Mouse (Mus musculus): ENCODE results near the gene Rbpj. TPM values are rescaled to one million over a fixed set of nuclear protein-coding genes. Genes with fewer than 3 reads are reported as not detected.
A peak's percentile ranks its signal among the peaks of the same experiment; 100 is the strongest.

Gene Rbpj
- polyA plus RNA-seq, 1 experiment from 2014 or later: 48.7 TPM

DNA sequence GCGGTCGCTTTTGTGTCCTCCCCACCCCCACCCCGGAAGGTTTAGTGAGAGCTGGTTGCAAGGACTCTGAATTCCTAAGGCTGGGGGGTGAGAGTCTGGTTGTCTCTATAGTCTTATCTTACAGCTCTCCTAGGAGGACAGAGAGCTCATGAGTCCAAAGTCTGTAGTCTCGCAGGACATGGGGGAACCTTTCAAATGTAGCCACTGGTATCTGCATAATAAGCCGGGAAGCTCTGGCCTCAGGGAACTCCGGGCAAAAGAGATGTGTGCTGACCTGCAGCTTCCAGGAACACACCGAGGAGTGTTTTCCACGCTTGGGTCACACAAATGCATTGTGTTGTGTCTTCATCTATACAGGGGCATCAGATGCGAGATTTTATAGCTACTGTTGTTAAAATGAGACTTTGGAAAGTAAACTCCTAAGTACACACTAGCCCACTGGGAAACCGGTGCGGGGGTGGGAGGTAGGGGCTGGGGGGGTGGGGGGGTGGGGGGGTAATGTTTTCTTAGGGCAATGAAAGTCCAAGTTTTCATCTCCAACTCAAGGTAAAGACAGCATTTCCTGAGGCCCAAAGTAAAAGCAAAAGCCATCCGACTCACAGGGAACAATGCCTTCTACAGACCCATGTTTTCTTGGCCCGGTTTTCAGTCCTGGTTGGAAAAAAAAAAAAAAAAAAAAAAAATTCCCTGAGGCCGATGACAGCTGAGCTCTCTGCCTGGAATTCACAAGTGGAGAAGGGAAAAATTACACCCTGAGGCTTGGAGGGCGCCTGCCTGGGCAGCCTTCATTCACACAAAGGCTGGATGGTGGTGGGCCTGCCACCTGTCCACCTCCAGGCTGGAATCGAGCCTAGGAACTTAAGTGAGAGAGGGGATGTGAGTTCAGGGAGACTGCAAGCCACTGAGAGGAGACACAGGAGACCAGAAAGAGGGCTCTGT lies 4.5 kb downstream of the Rbpj start:
- 43% methylated on average over 16 of the region's 16 CpGs for WGBS
- Histone ChIP-seq H3K9ac (no peak overlapping the region), H3K9me3 (replicated peaks) (no peaks in the 10 kb centered on the region), H3K4me1 (0 out of 2 replicates have a peak, but pooled peaks cover 4% of the 10 kb centered on the region), H3K4me2 (no peak overlapping the region), H3K4me3 (no peak overlapping the region), H3K36me3 (ENCODE audit: poor library complexity, severe bottlenecking) (no peaks in the 10 kb centered on the region), H3K27ac (no peak overlapping the region), H3K27me3 (0 out of 2 replicates have a peak, but pooled peaks cover 4% of the 10 kb centered on the region)
- peak; percentile 73; the same call in 1 of the 2 replicates for ATAC-seq

DNA sequence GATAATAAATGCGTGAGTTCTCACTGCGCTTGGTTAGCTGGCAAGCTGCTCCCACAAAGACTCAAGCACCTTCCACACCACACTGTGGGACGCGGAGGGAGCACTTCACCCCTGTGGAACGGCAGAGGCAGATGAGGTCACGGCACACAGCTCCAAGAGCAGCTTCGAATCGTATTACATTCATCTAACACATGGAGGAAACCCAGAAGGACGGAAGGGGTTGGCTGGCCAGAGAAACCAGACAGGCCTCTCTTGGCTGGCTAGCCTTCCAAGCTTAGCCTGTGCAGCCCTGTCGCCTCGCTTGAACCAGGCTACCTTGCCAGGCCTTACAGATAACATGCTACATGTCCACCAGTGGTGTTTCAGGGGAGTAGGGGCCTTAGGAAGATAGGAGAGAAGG lies 6.5 kb downstream of the Rbpj start:
- Histone ChIP-seq H3K27ac (no peak overlapping the region), H3K36me3 (ENCODE audit: poor library complexity, severe bottlenecking) (no peaks in the 10 kb centered on the region), H3K9me3 (replicated peaks) (no peaks in the 10 kb centered on the region), H3K4me2 (no peak overlapping the region), H3K27me3 (0 out of 2 replicates have a peak, but pooled peaks cover 4% of the 10 kb centered on the region), H3K9ac (no peak overlapping the region), H3K4me3 (no peak overlapping the region), H3K4me1 (0 out of 2 replicates have a peak, but pooled peaks cover 4% of the 10 kb centered on the region)
- 89% methylated on average over 11 of the region's 11 CpGs for WGBS
- ATAC-seq: no peak

DNA sequence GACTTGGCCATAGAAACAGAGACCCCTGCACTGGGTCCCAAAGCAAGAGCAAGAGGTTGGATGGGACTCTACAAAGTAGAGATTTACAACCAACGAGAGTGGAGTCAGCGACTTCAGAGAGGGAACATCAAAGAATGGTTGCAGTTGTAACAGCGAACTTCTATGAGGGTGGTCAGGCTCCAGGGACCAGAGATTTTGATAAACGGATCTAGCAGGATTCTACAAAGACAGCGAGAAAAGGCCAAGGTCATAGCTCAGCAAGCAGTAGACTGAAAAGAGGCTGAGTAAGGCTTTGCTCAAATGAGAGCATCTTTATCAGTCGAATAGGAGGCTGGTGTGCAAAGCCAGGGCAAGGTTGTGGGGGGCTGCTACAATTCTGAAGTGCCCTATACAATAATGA lies 13.2 kb downstream of the Rbpj start:
- no peaks in the 10 kb centered on the region for H3K27me3 ChIP-seq
- no peaks in the 10 kb centered on the region for H3K4me1 ChIP-seq
- H3K36me3 ChIP-seq (ENCODE audit: poor library complexity, severe bottlenecking): no peaks in the 10 kb centered on the region
- no peak overlapping the region for H3K27ac ChIP-seq
- no peak overlapping the region for H3K4me2 ChIP-seq
- no peak overlapping the region for H3K4me3 ChIP-seq
- no peak for ATAC-seq
- H3K9me3 ChIP-seq (replicated peaks): no peaks in the 10 kb centered on the region
- WGBS: 84% methylated on average over 6 of the region's 6 CpGs
- H3K9ac ChIP-seq: no peak overlapping the region

DNA sequence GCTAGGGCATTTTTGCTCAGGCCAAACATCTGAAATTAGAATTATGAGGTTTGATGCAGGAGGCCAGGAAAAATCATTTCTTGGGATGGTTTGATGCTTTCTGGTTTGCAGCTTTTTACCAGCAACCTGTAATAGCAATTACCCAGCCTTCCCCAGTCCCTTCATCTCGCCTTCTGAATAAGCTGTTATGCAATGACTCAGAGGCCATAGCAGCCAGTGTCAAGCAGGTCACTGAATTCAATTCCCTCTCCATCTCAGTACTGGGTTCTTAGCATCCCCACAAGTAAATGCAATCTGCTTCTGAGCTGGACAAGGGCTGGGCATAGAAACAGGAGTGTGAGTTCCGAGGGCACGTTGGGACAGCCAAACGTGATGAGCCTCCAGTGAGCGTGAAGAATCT lies 13.9 kb downstream of the Rbpj start:
- Histone ChIP-seq H3K36me3 (ENCODE audit: poor library complexity, severe bottlenecking) (no peaks in the 10 kb centered on the region), H3K4me2 (no peak overlapping the region), H3K9ac (no peak overlapping the region), H3K27me3 (no peaks in the 10 kb centered on the region), H3K4me3 (no peak overlapping the region), H3K9me3 (replicated peaks) (no peaks in the 10 kb centered on the region), H3K4me1 (no peaks in the 10 kb centered on the region), H3K27ac (no peak overlapping the region)
- ATAC-seq: no peak
- WGBS: 68% methylated on average over 5 of the region's 5 CpGs

DNA sequence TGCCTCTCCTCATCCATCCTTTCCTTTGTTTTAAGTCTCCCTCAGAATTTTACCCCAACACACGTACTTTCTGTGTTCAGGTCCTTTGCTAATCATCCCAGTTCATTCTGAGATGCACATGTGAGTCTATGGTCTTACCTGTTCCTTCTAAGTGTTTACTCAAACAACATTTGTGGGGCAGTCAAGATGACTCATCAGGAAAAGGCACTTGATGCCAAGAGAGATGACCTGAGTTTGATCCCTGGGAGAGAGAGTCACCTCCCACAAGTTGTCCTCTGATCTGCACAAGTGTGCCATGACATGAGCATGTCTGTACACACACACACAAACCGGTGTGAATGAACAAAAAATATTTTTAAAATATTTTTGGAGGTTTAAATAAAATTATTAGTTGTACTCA lies 15.1 kb downstream of the Rbpj start:
- ATAC-seq: no peak
- 95% methylated on average over 2 of the region's 2 CpGs for WGBS
- H3K4me2 ChIP-seq: no peak overlapping the region
- no peaks in the 10 kb centered on the region for H3K9me3 ChIP-seq (replicated peaks)
- no peak overlapping the region for H3K4me3 ChIP-seq
- H3K27ac ChIP-seq: no peak overlapping the region
- no peaks in the 10 kb centered on the region for H3K27me3 ChIP-seq
- H3K36me3 ChIP-seq (ENCODE audit: poor library complexity, severe bottlenecking): no peaks in the 10 kb centered on the region
- no peaks in the 10 kb centered on the region for H3K4me1 ChIP-seq
- H3K9ac ChIP-seq: no peak overlapping the region

DNA sequence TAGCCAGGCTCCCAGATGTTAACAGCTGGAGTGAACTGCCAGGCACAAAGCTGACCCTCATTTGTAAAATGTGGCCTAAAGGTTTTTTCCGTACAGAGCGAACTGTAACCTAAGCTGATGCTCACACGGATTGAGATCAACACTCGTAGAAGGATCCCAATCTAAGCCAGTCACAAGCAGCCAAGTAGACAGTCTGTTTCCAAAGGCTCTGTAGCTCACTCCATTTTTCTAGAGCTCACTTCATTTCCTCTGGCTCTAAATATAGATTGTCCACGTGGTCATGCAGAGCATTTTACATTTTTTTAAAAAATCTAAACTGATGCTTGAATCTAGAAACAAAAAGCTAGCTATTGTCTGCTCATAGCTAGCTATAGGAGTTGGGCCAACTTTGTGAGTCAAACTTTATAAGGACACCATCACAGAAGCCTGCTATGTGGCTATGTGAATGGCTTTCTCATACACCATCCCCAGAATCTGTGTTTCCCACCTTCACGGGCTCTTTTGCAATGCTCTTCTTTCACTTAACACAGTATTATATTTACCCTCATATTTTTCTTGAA lies 19.2 kb downstream of the Rbpj start:
- H3K4me2 ChIP-seq: no peak overlapping the region
- no peaks in the 10 kb centered on the region for H3K9me3 ChIP-seq (replicated peaks)
- WGBS: 91% methylated on average over 6 of the region's 6 CpGs
- no peak for ATAC-seq
- no peak overlapping the region for H3K4me3 ChIP-seq
- H3K9ac ChIP-seq: no peak overlapping the region
- H3K27me3 ChIP-seq: no peaks in the 10 kb centered on the region
- no peak overlapping the region for H3K27ac ChIP-seq
- H3K4me1 ChIP-seq: peaks cover 5% of the 10 kb centered on the region; the same call in 1 of the 2 replicates
- no peaks in the 10 kb centered on the region for H3K36me3 ChIP-seq (ENCODE audit: poor library complexity, severe bottlenecking)

DNA sequence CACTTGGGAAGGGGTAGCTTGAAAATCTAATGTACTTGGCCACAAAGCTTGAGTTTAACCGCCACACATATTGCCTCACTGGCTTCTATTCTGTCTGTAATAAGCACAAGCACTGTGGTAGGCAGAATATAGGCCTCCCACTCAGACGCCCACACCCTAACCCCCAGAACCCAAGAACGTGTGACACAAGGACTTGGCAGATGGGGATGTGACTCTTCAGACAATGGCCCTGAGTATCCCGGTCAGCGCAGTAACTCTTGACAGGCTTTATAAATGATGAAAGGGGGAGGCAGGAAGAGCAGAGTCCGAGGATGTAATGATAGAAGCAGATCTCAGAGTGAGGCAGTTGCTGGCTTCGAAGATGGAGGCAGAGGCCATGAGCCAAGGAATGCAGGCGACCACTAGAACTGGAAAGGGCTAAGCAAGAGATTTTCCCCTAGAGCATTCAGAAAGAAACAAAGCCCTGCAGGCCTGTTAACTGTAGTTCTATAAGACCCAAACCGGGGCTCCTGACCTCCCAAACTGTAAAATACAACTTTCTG lies 20.1 kb downstream of the Rbpj start:
- 87% methylated on average over 9 of the region's 9 CpGs for WGBS
- H3K4me1 ChIP-seq: peaks cover 5% of the 10 kb centered on the region; the same call in 1 of the 2 replicates
- no peak overlapping the region for H3K27ac ChIP-seq
- H3K4me2 ChIP-seq: no peak overlapping the region
- no peaks in the 10 kb centered on the region for H3K27me3 ChIP-seq
- no peak for ATAC-seq
- no peaks in the 10 kb centered on the region for H3K36me3 ChIP-seq (ENCODE audit: poor library complexity, severe bottlenecking)
- H3K9me3 ChIP-seq (replicated peaks): no peaks in the 10 kb centered on the region
- H3K9ac ChIP-seq: no peak overlapping the region
- no peak overlapping the region for H3K4me3 ChIP-seq

DNA sequence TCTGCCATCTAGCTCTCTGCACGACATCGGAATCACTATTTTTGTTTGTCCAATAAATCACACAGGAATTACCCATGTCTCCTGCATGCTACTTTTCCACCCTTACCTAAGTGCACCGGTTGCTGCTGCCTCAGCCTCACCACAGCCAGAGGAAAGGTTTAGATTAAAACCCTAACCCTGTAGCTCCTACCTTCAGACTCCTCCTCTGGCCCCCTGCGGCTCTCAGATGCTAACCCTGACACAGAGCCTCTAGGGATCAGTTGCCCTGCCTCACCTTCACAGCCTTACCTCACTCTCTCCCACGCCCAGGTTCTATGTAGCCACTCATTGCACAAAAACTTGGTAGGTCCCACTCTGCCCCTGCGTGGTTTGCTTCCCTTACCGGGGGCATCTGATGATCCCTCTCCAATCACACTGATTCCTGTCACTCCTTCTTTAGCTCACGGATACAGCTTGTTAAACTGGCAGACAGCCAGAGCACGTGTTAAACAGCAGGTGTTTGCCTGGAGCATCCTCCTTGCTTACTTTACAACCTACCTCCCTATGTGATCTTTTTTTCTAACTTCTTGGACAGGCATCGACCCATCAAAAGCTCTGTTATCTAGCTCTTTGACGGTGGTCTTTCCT lies 21.1 kb downstream of the Rbpj start:
- Histone ChIP-seq H3K27me3 (no peaks in the 10 kb centered on the region), H3K9ac (no peak overlapping the region), H3K4me2 (no peak overlapping the region), H3K4me3 (no peak overlapping the region), H3K9me3 (replicated peaks) (no peaks in the 10 kb centered on the region), H3K27ac (no peak overlapping the region), H3K4me1 (peaks cover 5% of the 10 kb centered on the region; the same call in 1 of the 2 replicates), H3K36me3 (ENCODE audit: poor library complexity, severe bottlenecking) (no peaks in the 10 kb centered on the region)
- WGBS: 52% methylated on average over 11 of the region's 11 CpGs
- no peak for ATAC-seq

DNA sequence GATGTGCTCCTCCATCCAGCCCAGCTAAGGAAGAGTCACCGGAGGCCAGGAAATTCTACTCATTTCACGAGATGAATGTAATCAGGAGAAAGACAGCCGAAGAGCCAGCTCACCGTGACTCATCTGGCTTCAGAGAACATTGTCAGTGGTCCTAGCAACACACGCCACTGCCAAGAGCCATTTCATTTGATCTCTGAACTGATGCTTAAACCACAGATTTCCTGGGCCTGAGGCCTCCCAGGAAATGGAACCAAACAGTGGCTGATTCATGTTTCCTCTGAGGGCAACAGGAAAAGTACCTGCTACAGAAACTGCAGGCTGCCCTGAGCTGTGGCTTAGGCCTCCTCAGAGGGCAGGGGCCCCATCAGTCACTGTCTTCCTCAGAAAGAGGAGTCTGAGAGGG lies 24.7 kb downstream of the Rbpj start:
- Histone ChIP-seq H3K27ac (no peak overlapping the region), H3K27me3 (no peaks in the 10 kb centered on the region), H3K4me3 (no peak overlapping the region), H3K4me1 (peaks cover 5% of the 10 kb centered on the region; the same call in 1 of the 2 replicates), H3K9ac (no peak overlapping the region), H3K4me2 (no peak overlapping the region), H3K36me3 (ENCODE audit: poor library complexity, severe bottlenecking) (no peaks in the 10 kb centered on the region), H3K9me3 (replicated peaks) (no peaks in the 10 kb centered on the region)
- WGBS: 74% methylated on average over 5 of the region's 5 CpGs
- ATAC-seq: no peak

DNA sequence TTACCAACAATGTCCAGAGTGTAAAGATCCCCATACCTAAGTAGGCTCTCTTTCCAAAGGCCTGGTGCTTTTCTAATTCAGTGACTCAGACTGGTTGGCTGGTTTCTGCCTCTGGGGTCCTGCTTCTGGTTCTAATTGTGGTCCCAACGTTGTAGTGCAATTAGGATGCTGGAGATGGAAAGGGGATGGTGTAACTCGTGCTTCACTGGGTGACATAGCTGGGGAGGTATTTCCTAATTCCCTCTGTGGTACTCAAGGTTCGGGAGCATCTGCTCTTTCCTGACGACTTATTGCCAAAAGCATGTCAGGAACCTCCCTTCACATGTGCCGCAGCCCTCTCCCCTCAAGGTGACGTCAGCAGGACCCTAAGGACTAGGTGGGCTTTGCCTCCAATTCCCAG lies 27.8 kb downstream of the Rbpj start:
- Histone ChIP-seq H3K9me3 (replicated peaks) (no peaks in the 10 kb centered on the region), H3K4me3 (no peak overlapping the region), H3K9ac (no peak overlapping the region), H3K36me3 (ENCODE audit: poor library complexity, severe bottlenecking) (no peaks in the 10 kb centered on the region), H3K27ac (no peak overlapping the region), H3K27me3 (no peaks in the 10 kb centered on the region), H3K4me1 (no peaks in the 10 kb centered on the region), H3K4me2 (no peak overlapping the region)
- WGBS: 82% methylated on average over 6 of the region's 6 CpGs
- ATAC-seq: no peak

DNA sequence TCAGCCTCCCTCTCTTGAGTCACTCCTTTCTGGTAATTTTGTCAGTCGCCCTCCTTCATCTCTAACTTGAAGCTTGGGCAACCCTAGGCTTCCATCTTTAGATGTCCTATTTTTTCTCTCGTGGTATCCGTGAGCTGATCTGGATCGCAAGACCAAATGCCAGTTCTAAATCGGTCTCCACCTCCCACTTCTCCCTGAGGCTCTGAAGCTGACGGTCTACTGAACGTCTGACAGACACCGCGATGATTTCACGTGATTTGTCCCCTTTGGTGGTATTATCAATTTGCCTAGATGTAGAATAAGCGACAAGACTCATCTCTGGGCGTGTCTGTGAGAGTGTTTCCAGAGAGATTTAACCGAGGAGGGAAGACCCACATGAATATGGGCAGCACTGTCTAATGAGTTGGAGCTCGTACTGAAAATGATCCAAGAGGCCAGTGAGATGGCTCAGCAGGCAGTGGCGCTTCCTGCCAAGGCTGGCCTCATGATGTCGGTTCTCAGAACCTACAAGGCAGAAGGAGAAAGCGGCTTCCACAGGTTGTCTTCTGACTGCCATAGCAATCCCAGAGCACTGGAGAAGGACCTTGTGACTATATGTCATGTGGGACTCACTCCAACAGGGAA lies 28.7 kb downstream of the Rbpj start:
- no peak overlapping the region for H3K4me3 ChIP-seq
- no peaks in the 10 kb centered on the region for H3K27me3 ChIP-seq
- H3K9me3 ChIP-seq (replicated peaks): no peaks in the 10 kb centered on the region
- H3K9ac ChIP-seq: no peak overlapping the region
- ATAC-seq: no peak
- no peaks in the 10 kb centered on the region for H3K4me1 ChIP-seq
- WGBS: 92% methylated on average over 17 of the region's 17 CpGs
- H3K27ac ChIP-seq: no peak overlapping the region
- no peaks in the 10 kb centered on the region for H3K36me3 ChIP-seq (ENCODE audit: poor library complexity, severe bottlenecking)
- H3K4me2 ChIP-seq: no peak overlapping the region
